In genomic region chr7:139415616-139416225, GRCm38 (mm10) we compare ENCODE assay signal across 14 mouse cellular contexts. TPM values are rescaled to one million over a fixed set of nuclear protein-coding genes. Genes with fewer than 3 reads are reported as not detected.
DNase-seq lines count a peak whose midpoint lies in the region; ATAC-seq lines count a peak whose summit lies in the region.
"Had no signal": no experiment of that assay in that cellular context is flagged by ENCODE, and none has a peak within 500 bp of the region (broad histone marks: within the 10 kb centered on the region; RNA-seq: fewer than 3 reads in every experiment).

No protein-coding gene starts in this region.

- no peak for ATAC-seq in cerebellum, adult (ENCODE audit: insufficient number of reproducible peaks, low FRiP score, low TSS enrichment)
- peak; percentile 52; the same call in 1 of the 2 replicates for ATAC-seq in hindbrain, embryonic 16.5 days
- no peak for ATAC-seq in hindbrain, embryonic 13.5 days (ENCODE audit: low FRiP score)
- ATAC-seq in embryonic facial prominence, embryonic 12.5 days (ENCODE audit: insufficient number of reproducible peaks, insufficient read depth, low FRiP score, low TSS enrichment), result no peak
- ATAC-seq: forebrain, embryonic 13.5 days; intestine, postnatal 0 days had no signal

- no peaks in the 10 kb centered on the region for H3K9me3 ChIP-seq in hindbrain, embryonic 16.5 days (ENCODE audit: control insufficient read depth, low read length)
- no peaks in the 10 kb centered on the region for H3K9me3 ChIP-seq in hindbrain, embryonic 13.5 days
- no peaks in the 10 kb centered on the region for H3K9me3 ChIP-seq in embryonic facial prominence, embryonic 12.5 days
- H3K9me3 ChIP-seq: forebrain, embryonic 13.5 days; liver, embryonic 13.5 days had no signal

- no peaks in the 10 kb centered on the region; the same call in 1 of the 2 replicates for H3K4me1 ChIP-seq in hindbrain, embryonic 16.5 days (ENCODE audit: control insufficient read depth, insufficient read depth, low read depth, low read length)
- H3K4me1 ChIP-seq in hindbrain, embryonic 13.5 days (replicated peaks), result peaks cover 29% of the 10 kb centered on the region
- peaks cover 27% of the 10 kb centered on the region for H3K4me1 ChIP-seq in embryonic facial prominence, embryonic 12.5 days

- DNase-seq in cerebellum, adult 11-12 months, result peak; percentile 70
- peak; percentile 3 for DNase-seq in ovary, postnatal 36 days (ENCODE audit: low spot score)
- DNase-seq in ovary, postnatal 10 days (ENCODE audit: low spot score), result no peak
- no peak for DNase-seq in spleen, adult 18-20 months
- DNase-seq: adrenal gland, adult 8-10 months; B cell, adult 2 months; liver, embryonic 13.5 days had no signal

- H3K4me3 ChIP-seq in hindbrain, embryonic 16.5 days (ENCODE audit: low read length), result no peak overlapping the region
- H3K4me3 ChIP-seq in hindbrain, embryonic 13.5 days, result no peak overlapping the region
- H3K4me3 ChIP-seq in embryonic facial prominence, embryonic 12.5 days, result no peak overlapping the region
- H3K4me3 ChIP-seq: forebrain, embryonic 13.5 days; liver, embryonic 13.5 days had no signal

- no peak overlapping the region for H3K4me2 ChIP-seq in hindbrain, embryonic 16.5 days (ENCODE audit: low read length)
- H3K4me2 ChIP-seq in hindbrain, embryonic 13.5 days, result no peak overlapping the region
- no peak overlapping the region for H3K4me2 ChIP-seq in embryonic facial prominence, embryonic 12.5 days (replicated peaks)
- H3K4me2 ChIP-seq: forebrain, embryonic 13.5 days; liver, embryonic 13.5 days; midbrain, embryonic 11.5 days had no signal

- no peaks in the 10 kb centered on the region for H3K27me3 ChIP-seq in hindbrain, embryonic 16.5 days (replicated peaks; ENCODE audit: control insufficient read depth, insufficient read depth, low read length)
- H3K27me3 ChIP-seq in hindbrain, embryonic 13.5 days, result no peaks in the 10 kb centered on the region
- H3K27me3 ChIP-seq in embryonic facial prominence, embryonic 12.5 days, result no peaks in the 10 kb centered on the region
- H3K27me3 ChIP-seq: forebrain, embryonic 13.5 days; liver, embryonic 13.5 days had no signal

- H3K9ac ChIP-seq in hindbrain, embryonic 16.5 days (ENCODE audit: low read depth, low read length), result no peak overlapping the region
- H3K9ac ChIP-seq in hindbrain, embryonic 13.5 days, result no peak overlapping the region
- no peak overlapping the region for H3K9ac ChIP-seq in embryonic facial prominence, embryonic 12.5 days
- H3K9ac ChIP-seq: forebrain, embryonic 13.5 days; liver, embryonic 13.5 days had no signal

- H3K36me3 ChIP-seq in hindbrain, embryonic 16.5 days (ENCODE audit: control insufficient read depth, insufficient read depth, low read length), result no peaks in the 10 kb centered on the region
- no peaks in the 10 kb centered on the region for H3K36me3 ChIP-seq in hindbrain, embryonic 13.5 days
- H3K36me3 ChIP-seq in embryonic facial prominence, embryonic 12.5 days, result no peaks in the 10 kb centered on the region
- H3K36me3 ChIP-seq: liver, embryonic 13.5 days had no signal

- no peak overlapping the region for H3K27ac ChIP-seq in hindbrain, embryonic 16.5 days (ENCODE audit: low read depth, low read length)
- H3K27ac ChIP-seq in hindbrain, embryonic 13.5 days, result no peak overlapping the region
- H3K27ac ChIP-seq in embryonic facial prominence, embryonic 12.5 days, result 0 out of 2 replicates have a peak overlapping the region, but pooled peaks have one; percentile 2
- H3K27ac ChIP-seq: forebrain, embryonic 13.5 days; liver, embryonic 13.5 days had no signal

RNA-seq across cellular contexts. Expression of gene Inpp5a, which starts 26.8 kb away (rescaled TPM):
- polyA plus RNA-seq in hindbrain, embryonic 16.5 days (2015; fragmentation: Nextera tagmentation; extraction: Ambion mirVana), result 17.4 and 18.8 TPM in 2 replicates
- polyA plus RNA-seq in hindbrain, embryonic 13.5 days (2015; fragmentation: Nextera tagmentation; extraction: Ambion mirVana), result 15.9 and 16.4 TPM in 2 replicates
- 29.9 and 34.1 TPM in 2 replicates for polyA plus RNA-seq in embryonic facial prominence, embryonic 12.5 days (2016; fragmentation: Nextera tagmentation; extraction: Ambion mirVana)

Comparison
In these comparisons a context has a peak if more than half of its experiments do, and no peak if none do; other contexts are left out.
1. DNase-seq: peak in cerebellum, adult 11-12 months (single experiment) and ovary, postnatal 36 days (single experiment); none in ovary, postnatal 10 days (single experiment) and spleen, adult 18-20 months (0 of 2).